Mouse (Mus musculus): ENCODE data around the gene Men1.

DNA sequence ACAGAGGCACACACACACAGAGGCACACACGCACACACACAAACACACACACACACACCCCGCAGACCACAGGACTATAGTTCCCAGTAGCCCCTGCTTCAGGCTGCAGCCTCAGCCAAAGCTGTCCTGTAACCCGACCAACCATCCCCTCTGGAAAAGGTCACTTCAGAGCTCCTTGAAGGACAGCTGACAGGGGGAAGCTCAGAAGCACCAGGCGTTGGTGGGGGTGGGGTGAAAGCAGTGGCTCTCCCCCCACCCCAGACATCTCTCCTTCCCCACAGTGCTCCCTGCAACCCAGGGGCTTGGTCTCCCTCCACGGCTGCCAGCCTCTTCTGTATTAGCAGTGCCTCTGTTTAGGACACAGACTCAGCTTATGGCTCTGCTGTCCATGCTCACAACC, 48.7 kb downstream of the Men1 start:
- TF ChIP-seq CTCF (IDR thresholded peaks at IDR 0.05; ENCODE audit: borderline replicate concordance, insufficient read depth, low read length) (no peak), POLR2A (IDR thresholded peaks at IDR 0.05; ENCODE audit: low read depth, low read length) (no peak)
